Mouse (Mus musculus) spleen, adult 2 months (tissue): Measurements from ENCODE around the gene Polr3b.

Source experiments
- CTCF ChIP-seq: fragments of 200-500 bp; IDR thresholded peaks from 2 replicates; pipeline ENCODE4 v1.5.1; 2011; ENCODE audit warnings: mild to moderate bottlenecking, inconsistent platforms; ENCODE audit not compliant: insufficient read depth, insufficient read length, insufficient replicate concordance; ENCODE audit errors: extremely low read depth
- POLR2A ChIP-seq: fragments of 200-500 bp; IDR thresholded peaks from 2 replicates; pipeline ENCODE4 v1.6.1; 2011; ENCODE audit warnings: low read depth, low read length, inconsistent platforms

DNA sequence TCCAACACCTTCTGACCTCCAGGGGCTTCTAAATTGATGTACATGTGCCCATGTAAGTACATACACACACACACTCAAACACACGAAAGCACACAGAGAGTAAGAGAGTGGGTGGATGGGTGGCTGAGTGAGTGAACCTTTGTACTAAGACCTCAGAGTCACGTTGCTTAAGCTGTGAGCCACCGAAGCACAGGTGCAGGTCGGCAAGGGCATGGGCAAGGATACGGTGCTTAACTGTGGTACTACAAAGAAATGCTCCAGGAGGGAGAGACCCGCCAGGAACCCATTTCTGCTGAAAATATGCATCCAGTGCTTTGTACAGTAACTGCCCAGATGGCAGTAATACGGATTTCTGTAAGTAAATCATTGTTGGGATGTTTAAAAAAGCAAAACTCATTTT is 93.5 kb downstream of the Polr3b start:
- TF ChIP-seq CTCF: no peak
- no peak for TF ChIP-seq POLR2A
